Mouse (Mus musculus): ENCODE results near the gene Slc29a1. TPM values are rescaled to one million over a fixed set of nuclear protein-coding genes. Genes with fewer than 3 reads are reported as not detected.

The Slc29a1 gene
- polyA plus RNA-seq, 1 experiment from 2014 or later: 96.5 TPM

GRCm38 (mm10) chr17:45589844-45590243, 9.6 kb downstream of the Slc29a1 start:
- WGBS: 90% methylated on average over 8 of the region's 8 CpGs

GRCm38 (mm10) chr17:45589236-45589635, 10.2 kb downstream of the Slc29a1 start:
- no peak for ATAC-seq (ENCODE audit: low read depth)
- 94% methylated on average over 7 of the region's 7 CpGs for WGBS
- no peaks in the 10 kb centered on the region for H3K9me3 ChIP-seq (ENCODE audit: control insufficient read depth, low read length)
- H3K4me1 ChIP-seq (ENCODE audit: control insufficient read depth, insufficient read depth, low read length): peaks cover 21% of the 10 kb centered on the region
- peaks cover 12% of the 10 kb centered on the region for H3K36me3 ChIP-seq (ENCODE audit: control insufficient read depth, insufficient read depth, low read length)
- no peak overlapping the region for H3K9ac ChIP-seq (ENCODE audit: low read depth, low read length)
- no peak overlapping the region for H3K4me3 ChIP-seq (ENCODE audit: low read depth, low read length)
- no peak for DNase-seq (ENCODE audit: low spot score)
- no peaks in the 10 kb centered on the region for H3K27me3 ChIP-seq (replicated peaks; ENCODE audit: control insufficient read depth, insufficient read depth, low read length)
- no peak overlapping the region for H3K4me2 ChIP-seq (ENCODE audit: low read depth, low read length)
- no peak overlapping the region for H3K27ac ChIP-seq (replicated peaks; ENCODE audit: low read depth, low read length)

More at GRCm38 (mm10) chr17:45589844-45590243, 9.6 kb downstream of the Slc29a1 start:
- H3K36me3 ChIP-seq (ENCODE audit: control insufficient read depth, insufficient read depth, low read length): peaks cover 12% of the 10 kb centered on the region
- no peak overlapping the region for H3K27ac ChIP-seq (replicated peaks; ENCODE audit: low read depth, low read length)
- 0 out of 2 replicates have a peak, but pooled peaks cover 4% of the 10 kb centered on the region for H3K27me3 ChIP-seq (replicated peaks; ENCODE audit: control insufficient read depth, insufficient read depth, low read length)
- ATAC-seq (ENCODE audit: low read depth): no peak
- H3K4me1 ChIP-seq (ENCODE audit: control insufficient read depth, insufficient read depth, low read length): peaks cover 27% of the 10 kb centered on the region
- no peak overlapping the region for H3K4me2 ChIP-seq (ENCODE audit: low read depth, low read length)
- no peak overlapping the region for H3K9ac ChIP-seq (ENCODE audit: low read depth, low read length)
- H3K4me3 ChIP-seq (ENCODE audit: low read depth, low read length): no peak overlapping the region
- DNase-seq (ENCODE audit: low spot score): no peak
- no peaks in the 10 kb centered on the region for H3K9me3 ChIP-seq (ENCODE audit: control insufficient read depth, low read length)

GRCm38 (mm10) chr17:45588370-45588769, 11.0 kb downstream of the Slc29a1 start:
- H3K4me3 ChIP-seq (ENCODE audit: low read depth, low read length): no peak overlapping the region
- no peak overlapping the region for H3K9ac ChIP-seq (ENCODE audit: low read depth, low read length)
- no peaks in the 10 kb centered on the region for H3K27me3 ChIP-seq (replicated peaks; ENCODE audit: control insufficient read depth, insufficient read depth, low read length)
- 90% methylated on average over 6 of the region's 7 CpGs for WGBS
- H3K4me1 ChIP-seq (ENCODE audit: control insufficient read depth, insufficient read depth, low read length): peaks cover 14% of the 10 kb centered on the region
- H3K9me3 ChIP-seq (ENCODE audit: control insufficient read depth, low read length): no peaks in the 10 kb centered on the region
- no peak overlapping the region for H3K4me2 ChIP-seq (ENCODE audit: low read depth, low read length)
- H3K27ac ChIP-seq (replicated peaks; ENCODE audit: low read depth, low read length): no peak overlapping the region
- no peak for ATAC-seq (ENCODE audit: low read depth)
- DNase-seq (ENCODE audit: low spot score): no peak
- H3K36me3 ChIP-seq (ENCODE audit: control insufficient read depth, insufficient read depth, low read length): peaks cover 12% of the 10 kb centered on the region

DNA sequence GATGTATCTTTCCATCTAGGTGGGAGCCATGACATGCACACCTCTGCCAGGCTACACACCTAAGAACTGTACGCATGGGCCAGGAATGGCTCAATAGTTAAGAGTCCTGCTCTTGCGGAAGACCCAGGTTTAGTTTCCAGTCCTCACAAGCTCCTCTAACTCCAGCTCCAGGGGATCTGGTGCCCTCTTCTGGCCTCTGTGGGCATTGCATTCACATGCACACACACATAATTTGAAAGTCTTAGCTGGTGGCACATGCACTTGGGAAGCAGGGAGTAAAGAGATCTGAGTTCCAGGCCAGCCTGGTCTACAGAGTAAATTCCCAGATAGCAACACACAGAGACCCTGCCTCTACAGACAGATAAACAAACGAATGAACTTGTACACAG, 13.0 kb downstream of the Slc29a1 start:
- H3K9me3 ChIP-seq (ENCODE audit: control insufficient read depth, low read length): no peaks in the 10 kb centered on the region
- 96% methylated on average over 3 of the region's 3 CpGs for WGBS
- no peaks in the 10 kb centered on the region for H3K4me1 ChIP-seq (ENCODE audit: control insufficient read depth, insufficient read depth, low read length)
- no peak for DNase-seq (ENCODE audit: low spot score)
- H3K36me3 ChIP-seq (ENCODE audit: control insufficient read depth, insufficient read depth, low read length): peaks cover 12% of the 10 kb centered on the region
- H3K9ac ChIP-seq (ENCODE audit: low read depth, low read length): no peak overlapping the region
- H3K4me3 ChIP-seq (ENCODE audit: low read depth, low read length): no peak overlapping the region
- ATAC-seq (ENCODE audit: low read depth): no peak
- no peak overlapping the region for H3K27ac ChIP-seq (replicated peaks; ENCODE audit: low read depth, low read length)
- no peak overlapping the region for H3K4me2 ChIP-seq (ENCODE audit: low read depth, low read length)
- H3K27me3 ChIP-seq (replicated peaks; ENCODE audit: control insufficient read depth, insufficient read depth, low read length): no peaks in the 10 kb centered on the region

- Histone ChIP-seq H3K9me3 (ENCODE audit: control insufficient read depth, low read length) (no peaks in the 10 kb centered on the region), H3K4me1 (ENCODE audit: control insufficient read depth, insufficient read depth, low read length) (0 out of 2 replicates have a peak, but pooled peaks cover under 1% of the 10 kb centered on the region), H3K27ac (replicated peaks; ENCODE audit: low read depth, low read length) (peak overlapping the region; percentile 4; the same call in 1 of the 2 replicates), H3K9ac (ENCODE audit: low read depth, low read length) (no peak overlapping the region), H3K36me3 (ENCODE audit: control insufficient read depth, insufficient read depth, low read length) (peaks cover 12% of the 10 kb centered on the region), H3K4me3 (ENCODE audit: low read depth, low read length) (no peak overlapping the region), H3K4me2 (ENCODE audit: low read depth, low read length) (no peak overlapping the region), H3K27me3 (replicated peaks; ENCODE audit: control insufficient read depth, insufficient read depth, low read length) (no peaks in the 10 kb centered on the region)
- 62% methylated on average over 22 of the region's 23 CpGs for WGBS
- ATAC-seq (ENCODE audit: low read depth): no peak
- DNase-seq (ENCODE audit: low spot score): no peak
Observed at GRCm38 (mm10) chr17:45585725-45586448, 13.5 kb downstream of the Slc29a1 start.

DNA sequence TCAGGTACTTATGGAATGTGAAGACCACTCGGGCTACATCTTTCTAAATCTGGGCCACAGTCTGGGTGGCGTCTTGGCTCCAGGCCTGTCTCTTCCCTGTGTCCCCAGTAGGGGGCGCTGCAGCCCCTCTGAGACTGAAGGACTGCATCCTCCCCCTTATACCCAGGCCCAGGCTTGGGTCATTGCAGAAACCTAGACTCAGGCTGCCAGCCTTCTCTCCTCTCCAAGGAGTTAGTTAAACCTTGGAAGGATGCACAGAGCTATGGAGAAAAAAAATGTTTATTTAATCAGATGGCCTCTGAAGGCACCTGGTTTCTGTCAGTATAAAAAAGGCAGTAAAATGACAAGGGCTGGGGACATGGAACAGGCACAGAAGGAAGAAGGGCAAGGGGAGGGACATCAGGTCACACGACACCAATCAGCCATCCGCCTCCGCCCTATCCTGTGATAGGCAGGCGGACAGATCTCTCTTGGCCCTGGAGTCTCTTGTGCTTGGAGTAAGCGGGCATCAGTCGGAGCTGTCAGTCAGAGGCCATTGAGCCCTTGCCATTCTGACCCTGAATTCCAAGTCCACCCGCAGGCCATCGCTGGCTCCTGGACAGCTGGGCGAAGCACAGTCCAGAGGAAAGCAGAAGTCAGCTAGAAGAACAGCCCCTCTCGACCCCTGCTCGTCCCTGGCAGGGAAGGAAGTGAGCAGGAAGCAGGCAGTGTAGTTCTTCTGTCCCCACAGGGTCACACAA, 14.3 kb downstream of the Slc29a1 start:
- Histone ChIP-seq H3K9me3 (ENCODE audit: control insufficient read depth, low read length) (no peaks in the 10 kb centered on the region), H3K36me3 (ENCODE audit: control insufficient read depth, insufficient read depth, low read length) (peaks cover 12% of the 10 kb centered on the region), H3K4me1 (ENCODE audit: control insufficient read depth, insufficient read depth, low read length) (0 out of 2 replicates have a peak, but pooled peaks cover 2% of the 10 kb centered on the region), H3K27me3 (replicated peaks; ENCODE audit: control insufficient read depth, insufficient read depth, low read length) (no peaks in the 10 kb centered on the region), H3K4me3 (ENCODE audit: low read depth, low read length) (no peak overlapping the region), H3K27ac (replicated peaks; ENCODE audit: low read depth, low read length) (peak overlapping the region; percentile 69), H3K4me2 (ENCODE audit: low read depth, low read length) (peak overlapping the region; percentile 11; the same call in 1 of the 2 replicates), H3K9ac (ENCODE audit: low read depth, low read length) (no peak overlapping the region)
- DNase-seq (ENCODE audit: low spot score) (peak; percentile 66), ATAC-seq (ENCODE audit: low read depth) (peak; percentile 56)
- 21% methylated on average over 14 of the region's 14 CpGs for WGBS

- peak; percentile 48; the same call in 1 of the 2 replicates for ATAC-seq (ENCODE audit: low read depth)
- H3K4me3 ChIP-seq (ENCODE audit: low read depth, low read length): no peak overlapping the region
- DNase-seq (ENCODE audit: low spot score): peak; percentile 71
- WGBS: 32% methylated on average over 12 of the region's 12 CpGs
- no peaks in the 10 kb centered on the region for H3K27me3 ChIP-seq (replicated peaks; ENCODE audit: control insufficient read depth, insufficient read depth, low read length)
- 0 out of 2 replicates have a peak overlapping the region, but pooled peaks have one; percentile 26 for H3K9ac ChIP-seq (ENCODE audit: low read depth, low read length)
- H3K4me2 ChIP-seq (ENCODE audit: low read depth, low read length): peak overlapping the region; percentile 11; the same call in 1 of the 2 replicates
- no peaks in the 10 kb centered on the region for H3K9me3 ChIP-seq (ENCODE audit: control insufficient read depth, low read length)
- H3K27ac ChIP-seq (replicated peaks; ENCODE audit: low read depth, low read length): peak overlapping the region; percentile 69
- H3K36me3 ChIP-seq (ENCODE audit: control insufficient read depth, insufficient read depth, low read length): peaks cover 12% of the 10 kb centered on the region
- H3K4me1 ChIP-seq (ENCODE audit: control insufficient read depth, insufficient read depth, low read length): 0 out of 2 replicates have a peak, but pooled peaks cover 2% of the 10 kb centered on the region
Observed at GRCm38 (mm10) chr17:45584096-45584896, 15.1 kb downstream of the Slc29a1 start.

- no peak overlapping the region for H3K4me2 ChIP-seq (ENCODE audit: low read depth, low read length)
- H3K9me3 ChIP-seq (ENCODE audit: control insufficient read depth, low read length): no peaks in the 10 kb centered on the region
- no peak overlapping the region for H3K9ac ChIP-seq (ENCODE audit: low read depth, low read length)
- H3K4me3 ChIP-seq (ENCODE audit: low read depth, low read length): no peak overlapping the region
- H3K27me3 ChIP-seq (replicated peaks; ENCODE audit: control insufficient read depth, insufficient read depth, low read length): no peaks in the 10 kb centered on the region
- peaks cover 12% of the 10 kb centered on the region for H3K36me3 ChIP-seq (ENCODE audit: control insufficient read depth, insufficient read depth, low read length)
- WGBS: 70% methylated on average over 6 of the region's 6 CpGs
- H3K4me1 ChIP-seq (ENCODE audit: control insufficient read depth, insufficient read depth, low read length): 0 out of 2 replicates have a peak, but pooled peaks cover 2% of the 10 kb centered on the region
- ATAC-seq (ENCODE audit: low read depth) (no peak), DNase-seq (ENCODE audit: low spot score) (no peak)
- no peak overlapping the region for H3K27ac ChIP-seq (replicated peaks; ENCODE audit: low read depth, low read length)
Observed at GRCm38 (mm10) chr17:45582715-45583355, 16.6 kb downstream of the Slc29a1 start.

Measured in embryonic facial prominence, embryonic 14.5 days (tissue).